Mouse (Mus musculus) hindbrain, embryonic 10.5 days (tissue): ENCODE results near the gene Ccdc116. TPM values are rescaled to one million over a fixed set of nuclear protein-coding genes. Genes with fewer than 3 reads are reported as not detected.

Experiments
- DNase-seq: peaks from one replicate; pipeline ENCODE4 v3.0.0-alpha.2; 2017; ENCODE audit warnings: low spot score
- H3K27ac ChIP-seq: fragments of 300-500 bp; sonication (generic); 2 replicates; pipeline ENCODE4 v1.5.1; 2016; ENCODE audit warnings: mild to moderate bottlenecking, moderate library complexity
- H3K27me3 ChIP-seq: fragments of 300-500 bp; sonication (generic); 2 replicates; pipeline ENCODE4 v1.6.1; 2016; ENCODE audit warnings: mild to moderate bottlenecking; ENCODE audit not compliant: poor library complexity, insufficient read depth, severe bottlenecking
- H3K36me3 ChIP-seq: fragments of 300-500 bp; sonication (generic); 2 replicates; pipeline ENCODE4 v1.6.1; 2016; ENCODE audit warnings: mild to moderate bottlenecking, moderate library complexity
- H3K4me1 ChIP-seq: fragments of 300-500 bp; sonication (generic); replicated peaks from 2 replicates; pipeline ENCODE4 v1.6.1; 2016; ENCODE audit warnings: mild to moderate bottlenecking
- H3K4me3 ChIP-seq: fragments of 300-500 bp; sonication (generic); 2 replicates; pipeline ENCODE4 v1.5.1; 2016; ENCODE audit warnings: mild to moderate bottlenecking, moderate library complexity
- H3K9me3 ChIP-seq: fragments of 300-500 bp; sonication (generic); 2 replicates; pipeline ENCODE4 v1.6.1; 2016; ENCODE audit warnings: mild to moderate bottlenecking, moderate library complexity
- WGBS: fragments of 180-500 bp; shearing (Covaris S2); methylation state at CpG from one replicate; pipeline ENCODE4 v1.1.7; 2016; 5-methylcytosine and 5-hydroxymethylcytosine counted together
- polyA plus RNA-seq: library from polyadenylated mRNA; unstranded; fragments of >200 nt; fragmentation: Nextera tagmentation; extraction: Ambion mirVana; gene quantifications from 2 replicates; pipeline ENCODE4 v1.2.1, GENCODE M21; 2016

Gene Ccdc116
- polyA plus RNA-seq, 1 experiment from 2014 or later = 0.73 TPM

GRCm38 (mm10) chr16:17150520-17151258 lies 3.7 kb upstream of the Ccdc116 start:
- peaks cover 18% of the 10 kb centered on the region for H3K4me1 ChIP-seq
- no peaks in the 10 kb centered on the region for H3K9me3 ChIP-seq
- DNase-seq = no peak
- no peak overlapping the region for H3K27ac ChIP-seq
- peaks cover 22% of the 10 kb centered on the region for H3K27me3 ChIP-seq
- no peak overlapping the region for H3K4me3 ChIP-seq
- WGBS = 87% methylated on average over 7 of the region's 7 CpGs
- H3K36me3 ChIP-seq = peaks cover 51% of the 10 kb centered on the region

- Histone ChIP-seq H3K27ac (no peak overlapping the region), H3K9me3 (no peaks in the 10 kb centered on the region), H3K36me3 (peaks cover 28% of the 10 kb centered on the region), H3K4me1 (peaks cover 25% of the 10 kb centered on the region), H3K27me3 (peaks cover 22% of the 10 kb centered on the region), H3K4me3 (peak overlapping the region; percentile 61)
- DNase-seq = peak; percentile 59
- WGBS = 6% methylated on average over 16 of the region's 16 CpGs
These were observed 1.1 kb upstream of the Ccdc116 start for GRCm38 (mm10) chr16:17148084-17148483.

GRCm38 (mm10) chr16:17147391-17147929 lies 431 bp upstream of the Ccdc116 start:
- H3K9me3 ChIP-seq = no peaks in the 10 kb centered on the region
- WGBS = 1% methylated on average over 41 of the region's 41 CpGs
- peaks cover 25% of the 10 kb centered on the region for H3K4me1 ChIP-seq
- H3K27me3 ChIP-seq = peaks cover 22% of the 10 kb centered on the region
- DNase-seq = no peak
- H3K4me3 ChIP-seq = peak overlapping the region; percentile 61
- H3K27ac ChIP-seq = peak overlapping the region; percentile 64; the same call in 1 of the 2 replicates
- peaks cover 22% of the 10 kb centered on the region for H3K36me3 ChIP-seq

GRCm38 (mm10) chr16:17144339-17144738 lies 2.7 kb downstream of the Ccdc116 start, which contains the start of gene Ydjc:
Gene Ydjc, plus strand, starts transcription at chr16:17144621.
- H3K9me3 ChIP-seq = no peaks in the 10 kb centered on the region
- WGBS = 18% methylated on average over 7 of the region's 7 CpGs
- H3K4me1 ChIP-seq = peaks cover 25% of the 10 kb centered on the region
- H3K27ac ChIP-seq = no peak within 1 kb of the TSS
- DNase-seq = peak; percentile 29
- peaks cover 22% of the 10 kb centered on the region for H3K27me3 ChIP-seq
- H3K4me3 ChIP-seq = no peak within 1 kb of the TSS
- no peaks in the 10 kb centered on the region for H3K36me3 ChIP-seq

GRCm38 (mm10) chr16:17137355-17137754 lies 9.7 kb downstream of the Ccdc116 start:
- Histone ChIP-seq H3K4me1 (peaks cover 8% of the 10 kb centered on the region), H3K27ac (no peak overlapping the region), H3K4me3 (no peak overlapping the region), H3K27me3 (no peaks in the 10 kb centered on the region), H3K9me3 (no peaks in the 10 kb centered on the region), H3K36me3 (no peaks in the 10 kb centered on the region)
- DNase-seq = no peak
- 89% methylated on average over 15 of the region's 15 CpGs for WGBS

GRCm38 (mm10) chr16:17132906-17133200 lies 14.2 kb downstream of the Ccdc116 start:
- Histone ChIP-seq H3K9me3 (no peaks in the 10 kb centered on the region), H3K36me3 (peaks cover 12% of the 10 kb centered on the region), H3K27me3 (peaks cover 5% of the 10 kb centered on the region; the same call in 1 of the 2 replicates), H3K27ac (peak overlapping the region; percentile 94), H3K4me3 (peak overlapping the region; percentile 83), H3K4me1 (peaks cover 23% of the 10 kb centered on the region)
- 34% methylated on average over 7 of the region's 7 CpGs for WGBS
- no peak for DNase-seq

GRCm38 (mm10) chr16:17132089-17132905 lies 14.7 kb downstream of the Ccdc116 start, which contains the start of gene Sdf2l1:
Gene Sdf2l1, minus strand, starts transcription at chr16:17132383.
- Histone ChIP-seq H3K4me3 (peak within 1 kb of the TSS; percentile 83), H3K36me3 (peaks cover 12% of the 10 kb centered on the region), H3K9me3 (no peaks in the 10 kb centered on the region), H3K27ac (peak within 1 kb of the TSS; percentile 94), H3K4me1 (peaks cover 23% of the 10 kb centered on the region), H3K27me3 (peaks cover 5% of the 10 kb centered on the region; the same call in 1 of the 2 replicates)
- under 1% methylated on average over 47 of the region's 47 CpGs for WGBS
- DNase-seq = peak; percentile 99

GRCm38 (mm10) chr16:17131191-17132088 lies 15.6 kb downstream of the Ccdc116 start:
- Histone ChIP-seq H3K27ac (peak overlapping the region; percentile 94), H3K36me3 (peaks cover 12% of the 10 kb centered on the region), H3K4me1 (peaks cover 23% of the 10 kb centered on the region), H3K9me3 (no peaks in the 10 kb centered on the region), H3K4me3 (peak overlapping the region; percentile 83), H3K27me3 (peaks cover 5% of the 10 kb centered on the region; the same call in 1 of the 2 replicates)
- 5% methylated on average over 43 of the region's 43 CpGs for WGBS
- DNase-seq = no peak

- no peak overlapping the region for H3K4me3 ChIP-seq
- peaks cover 5% of the 10 kb centered on the region; the same call in 1 of the 2 replicates for H3K27me3 ChIP-seq
- peak; percentile 38 for DNase-seq
- H3K27ac ChIP-seq = no peak overlapping the region
- 100% methylated on average over 1 of the region's 1 CpGs for WGBS
- no peaks in the 10 kb centered on the region for H3K9me3 ChIP-seq
- peaks cover 42% of the 10 kb centered on the region for H3K4me1 ChIP-seq
- peaks cover 22% of the 10 kb centered on the region for H3K36me3 ChIP-seq
These were observed 19.7 kb downstream of the Ccdc116 start for GRCm38 (mm10) chr16:17127292-17127691.

GRCm38 (mm10) chr16:17124871-17125520 lies 22.0 kb downstream of the Ccdc116 start, which contains the start of gene 2610318N02Rik:
Gene 2610318N02Rik, minus strand, starts transcription at chr16:17125167.
- Histone ChIP-seq H3K27me3 (no peaks in the 10 kb centered on the region), H3K4me1 (peaks cover 44% of the 10 kb centered on the region), H3K9me3 (no peaks in the 10 kb centered on the region), H3K4me3 (peak within 1 kb of the TSS; percentile 73), H3K27ac (peak within 1 kb of the TSS; percentile 93), H3K36me3 (peaks cover 39% of the 10 kb centered on the region)
- WGBS = under 1% methylated on average over 25 of the region's 25 CpGs
- DNase-seq = peak; percentile 90

GRCm38 (mm10) chr16:17124119-17124870 lies 22.7 kb downstream of the Ccdc116 start:
- DNase-seq = peak; percentile 89
- peaks cover 40% of the 10 kb centered on the region for H3K36me3 ChIP-seq
- peaks cover 44% of the 10 kb centered on the region for H3K4me1 ChIP-seq
- H3K4me3 ChIP-seq = peak overlapping the region; percentile 73
- WGBS = 1% methylated on average over 22 of the region's 22 CpGs
- H3K9me3 ChIP-seq = no peaks in the 10 kb centered on the region
- no peaks in the 10 kb centered on the region for H3K27me3 ChIP-seq
- peak overlapping the region; percentile 93 for H3K27ac ChIP-seq
